Mouse (Mus musculus) cerebellum, postnatal 14 days (tissue): ENCODE results near the gene Rbm4.

Experiments
- DNase-seq, 2 experiments: peaks; one replicate each; pipeline ENCODE4 v3.0.0; 2021; ENCODE audit warnings: mixed read lengths in 2 of 2

The Rbm4 gene

DNA sequence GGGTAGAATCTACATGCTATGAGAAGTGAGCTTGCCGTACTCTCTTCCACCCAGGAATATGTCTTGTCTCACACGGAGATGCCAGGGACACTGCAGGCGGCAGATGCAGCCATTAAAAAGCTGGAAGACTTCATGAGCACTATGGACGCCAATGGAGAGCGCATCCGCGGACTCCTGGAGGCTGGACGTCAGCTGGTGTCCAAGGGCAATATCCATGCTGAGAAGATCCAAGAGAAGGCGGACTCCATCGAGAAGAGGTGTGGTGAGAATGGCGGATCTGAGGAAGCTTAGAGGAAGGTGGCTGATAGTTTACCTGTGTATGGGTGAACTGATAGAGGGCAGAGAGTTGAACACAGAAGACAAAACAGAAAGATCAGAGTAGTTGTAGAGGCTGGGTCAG is 54.6 kb downstream of the Rbm4 start:
- no peak for DNase-seq

DNA sequence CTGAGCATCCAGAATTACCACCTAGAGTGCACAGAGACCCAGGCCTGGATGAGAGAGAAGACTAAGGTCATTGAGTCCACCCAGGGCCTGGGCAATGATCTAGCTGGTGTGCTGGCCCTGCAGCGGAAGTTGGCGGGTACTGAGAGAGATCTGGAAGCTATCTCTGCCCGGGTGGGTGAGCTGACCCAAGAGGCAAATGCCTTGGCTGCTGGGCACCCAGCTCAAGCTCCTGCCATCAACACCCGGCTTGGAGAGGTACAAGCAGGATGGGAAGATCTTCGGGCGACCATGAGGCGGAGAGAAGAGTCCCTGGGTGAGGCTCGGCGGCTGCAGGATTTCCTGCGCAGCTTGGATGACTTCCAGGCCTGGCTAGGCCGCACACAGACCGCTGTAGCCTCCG is 55.8 kb downstream of the Rbm4 start:
- DNase-seq: no peak
